Mouse (Mus musculus): ENCODE results near the gene Fam214a.

GRCm38 (mm10) chr9:75019592-75019991 is 66.9 kb downstream of the Fam214a start:
- no peak for TF ChIP-seq POLR2A (IDR thresholded peaks at IDR 0.05; ENCODE audit: extremely low read depth, insufficient read depth, low read length)
- no peak for TF ChIP-seq CTCF (IDR thresholded peaks at IDR 0.05; ENCODE audit: low read depth, low read length)
